Mouse (Mus musculus) erythroblast, embryonic 14.5 days (primary cell): ENCODE results near the gene Serpinb6b.

Experiments used
- GATA1 ChIP-seq: IDR thresholded peaks from 2 replicates; pipeline ENCODE4 v1.6.1; 2012; ENCODE audit warnings: low read length, inconsistent platforms, mixed read lengths
- TAL1 ChIP-seq: IDR thresholded peaks from 3 replicates; pipeline ENCODE4 v1.6.1; 2012; ENCODE audit warnings: low read length, inconsistent platforms, mixed read lengths

DNA sequence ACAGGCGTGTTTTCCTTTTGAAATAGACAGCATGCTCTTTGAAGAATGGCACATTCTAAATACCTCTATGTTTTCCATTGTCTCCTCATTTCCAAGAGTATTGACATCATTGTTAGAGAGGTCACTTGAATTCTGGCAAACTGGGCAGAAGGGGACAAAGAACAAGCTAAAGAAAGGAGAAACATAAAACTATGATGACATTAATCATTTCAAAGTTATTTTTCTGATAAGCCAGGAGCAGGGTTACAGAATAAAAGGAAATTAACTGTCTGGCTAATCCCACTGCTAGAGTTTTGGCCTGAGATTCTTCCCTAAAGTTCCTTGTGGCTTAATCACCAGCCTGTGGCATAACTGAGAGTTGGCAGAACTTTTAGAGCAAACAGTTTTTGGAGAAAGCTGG, 37.8 kb upstream of the Serpinb6b start:
- TF ChIP-seq TAL1 (no peak), GATA1 (no peak)
